Mouse (Mus musculus): ENCODE data around the gene Skida1.

DNA sequence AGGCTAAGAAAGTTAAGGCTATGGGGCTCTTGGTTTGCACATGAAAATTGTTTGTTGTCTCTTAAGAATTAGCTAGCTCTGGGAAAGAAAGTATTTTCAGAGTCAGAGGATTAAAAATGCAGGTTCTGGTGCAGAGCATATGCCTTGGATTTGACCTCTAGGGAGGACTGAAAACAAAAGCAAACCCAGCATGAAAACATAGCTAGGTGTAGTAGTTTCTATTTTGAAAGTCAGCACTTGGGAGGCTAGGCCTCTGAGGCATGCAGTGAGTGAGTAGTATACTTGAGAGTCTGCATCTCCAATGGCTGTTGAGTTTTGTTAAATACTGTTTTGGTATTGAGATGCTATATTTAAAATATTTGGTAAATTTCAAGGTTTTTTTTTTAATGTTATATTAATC is 45.5 kb upstream of the Skida1 start:
- TF ChIP-seq POLR2AphosphoS5 (IDR thresholded peaks at IDR 0.05; ENCODE audit: insufficient replicate concordance, low read depth, low read length) (no peak), GATA1 (IDR thresholded peaks at IDR 0.05; ENCODE audit: borderline replicate concordance, low read length) (no peak)

Measured in G1E (cell line).